Mouse (Mus musculus): ENCODE results near the gene Cdc34. TPM values are rescaled to one million over a fixed set of nuclear protein-coding genes. Genes with fewer than 3 reads are reported as not detected.

The Cdc34 gene
- 102 and 106 TPM in 2 replicates for polyA plus RNA-seq (2015; fragmentation: Nextera tagmentation; extraction: Ambion mirVana)

DNA sequence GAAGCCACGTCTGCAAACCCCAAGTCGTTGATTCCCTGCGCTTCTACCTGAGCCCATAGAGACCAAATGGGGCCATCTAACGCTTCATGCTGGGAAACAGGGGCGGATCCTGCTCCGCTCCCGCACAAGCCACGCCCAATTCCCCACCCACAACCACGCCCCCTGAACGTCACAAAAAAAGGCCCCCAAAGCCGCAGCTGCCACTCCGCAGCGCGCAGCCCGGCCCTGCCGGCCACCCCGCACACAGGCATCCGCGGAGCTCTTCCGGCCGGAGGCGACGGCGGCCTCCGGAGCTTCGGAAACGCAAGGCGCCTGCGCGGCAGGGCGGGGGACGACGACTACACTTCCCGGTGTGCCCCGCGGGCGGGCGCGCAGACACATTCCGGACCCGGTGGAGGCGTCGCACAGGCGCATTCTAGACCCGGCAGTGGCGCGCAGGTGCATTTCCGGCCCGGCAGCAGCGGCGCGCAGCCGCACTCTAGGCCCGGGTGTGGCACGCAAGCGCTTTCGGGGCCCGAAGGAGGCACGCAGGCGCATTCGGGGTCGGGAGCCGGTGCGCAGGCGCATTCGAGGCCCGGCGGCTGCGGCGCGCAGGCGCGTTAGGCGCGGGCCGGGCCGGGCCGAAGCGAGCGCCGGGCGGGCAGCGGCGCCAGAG, at the start of gene Cdc34:
Gene Cdc34 (plus strand): TSS at position 605 of the 655 bp plus-strand sequence.
- Histone ChIP-seq H3K9ac (peak within 1 kb of the TSS; percentile 90), H3K9me3 (no peaks in the 10 kb centered on the region), H3K4me2 (peak within 1 kb of the TSS; percentile 93), H3K27ac (peak within 1 kb of the TSS; percentile 84), H3K27me3 (no peaks in the 10 kb centered on the region), H3K36me3 (peaks cover 32% of the 10 kb centered on the region), H3K4me1 (peaks cover 22% of the 10 kb centered on the region), H3K4me3 (peak within 1 kb of the TSS; percentile 89)
- peak; percentile 89 for ATAC-seq (ENCODE audit: insufficient number of reproducible peaks, insufficient read depth, low FRiP score, low TSS enrichment, low read depth)
- WGBS: under 1% methylated on average over 78 of the region's 84 CpGs

- WGBS: 75% methylated on average over 17 of the region's 17 CpGs
- Histone ChIP-seq H3K4me1 (peaks cover 7% of the 10 kb centered on the region), H3K36me3 (no peaks in the 10 kb centered on the region), H3K4me2 (no peak overlapping the region), H3K27ac (no peak overlapping the region), H3K9ac (no peak overlapping the region), H3K27me3 (0 out of 2 replicates have a peak, but pooled peaks cover 1% of the 10 kb centered on the region), H3K4me3 (no peak overlapping the region), H3K9me3 (no peaks in the 10 kb centered on the region)
- no peak for ATAC-seq (ENCODE audit: insufficient number of reproducible peaks, insufficient read depth, low FRiP score, low TSS enrichment, low read depth)
Observed at GRCm38 (mm10) chr10:79633006-79633777, 48.8 kb upstream of the Cdc34 start.

DNA sequence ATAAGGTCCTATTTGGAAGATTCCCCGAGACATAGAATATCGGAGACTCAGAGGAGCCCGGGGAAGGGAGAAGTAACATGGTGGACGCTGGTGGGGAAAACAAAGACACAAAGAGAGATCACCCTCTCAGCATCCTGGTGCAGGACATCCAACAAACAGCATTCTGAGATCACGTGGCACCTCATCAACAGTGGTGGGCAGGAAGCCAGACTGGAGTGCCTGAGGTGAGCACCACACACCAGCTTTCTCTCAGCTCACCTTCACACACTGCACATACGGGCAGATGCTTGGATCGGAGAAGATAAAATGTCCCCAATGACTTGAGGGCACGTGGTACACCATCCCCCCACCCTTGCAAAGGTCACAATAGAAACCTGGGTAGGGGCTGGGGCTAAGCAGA, 45.7 kb upstream of the Cdc34 start:
- Histone ChIP-seq H3K4me1 (peaks cover 24% of the 10 kb centered on the region), H3K27ac (no peak overlapping the region), H3K27me3 (peaks cover 18% of the 10 kb centered on the region), H3K4me2 (peak overlapping the region; percentile 87), H3K9me3 (no peaks in the 10 kb centered on the region), H3K4me3 (peak overlapping the region; percentile 85; the same call in 1 of the 2 replicates), H3K36me3 (no peaks in the 10 kb centered on the region), H3K9ac (peak overlapping the region; percentile 85; the same call in 1 of the 2 replicates)
- no peak for ATAC-seq (ENCODE audit: insufficient number of reproducible peaks, insufficient read depth, low FRiP score, low TSS enrichment, low read depth)
- 83% methylated on average over 8 of the region's 8 CpGs for WGBS

DNA sequence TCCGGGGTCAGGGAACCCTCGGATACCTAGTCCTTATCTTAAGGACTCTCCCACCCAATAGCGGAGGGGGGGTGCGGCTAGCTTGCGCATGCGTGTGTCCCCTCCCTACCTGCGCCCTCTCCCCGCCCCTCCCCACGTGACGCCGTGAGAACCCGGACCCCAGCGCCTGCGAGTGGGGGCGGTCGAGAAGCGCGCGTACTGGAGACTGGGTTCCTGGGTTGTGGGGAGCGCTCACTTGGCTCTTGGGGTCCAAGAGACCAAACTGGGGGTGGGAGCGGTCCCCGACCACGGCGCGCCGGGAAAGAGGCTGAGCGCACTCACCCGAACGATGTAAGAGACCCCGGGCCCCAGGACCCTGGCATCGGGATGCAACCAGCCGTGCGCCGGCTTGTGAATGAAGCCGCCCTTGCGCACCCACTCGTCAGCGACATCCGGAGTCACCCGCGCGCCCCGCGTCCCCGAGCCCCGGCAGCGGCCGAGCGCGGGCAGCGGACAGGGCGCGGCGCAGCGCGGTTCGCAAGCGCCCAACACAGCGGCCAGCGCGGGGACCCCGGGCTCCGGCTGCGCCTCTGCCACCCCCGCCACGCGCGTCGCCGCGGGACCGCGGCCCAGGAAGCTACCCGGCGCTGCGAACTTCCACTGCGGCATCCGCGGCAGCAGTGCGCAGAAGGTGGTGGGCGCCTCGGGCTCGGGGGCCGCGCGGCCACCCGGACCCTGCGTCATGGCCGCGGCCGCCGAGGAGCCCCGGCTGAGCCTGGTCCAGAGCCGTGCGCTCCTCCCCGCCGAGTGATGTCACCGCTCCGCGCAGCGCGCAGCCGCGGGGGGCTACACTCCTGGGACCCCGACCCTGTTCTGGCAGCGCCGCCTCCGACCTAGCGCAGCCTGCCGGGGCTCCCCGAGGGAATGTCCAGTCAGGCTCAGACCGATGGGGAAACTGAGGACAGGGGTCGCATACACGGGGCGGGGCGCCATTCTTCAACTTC, 44.6 kb upstream of the Cdc34 start, which contains the start of gene Shc2:
Gene Shc2 (minus strand): TSS at position 791 of the 983 bp plus-strand sequence.
- peaks cover 24% of the 10 kb centered on the region for H3K4me1 ChIP-seq
- peaks cover 18% of the 10 kb centered on the region for H3K27me3 ChIP-seq
- WGBS: under 1% methylated on average over 111 of the region's 116 CpGs
- H3K9ac ChIP-seq: peak within 1 kb of the TSS; percentile 85
- ATAC-seq (ENCODE audit: insufficient number of reproducible peaks, insufficient read depth, low FRiP score, low TSS enrichment, low read depth): peak; percentile 82
- peak within 1 kb of the TSS; percentile 85 for H3K4me3 ChIP-seq
- H3K36me3 ChIP-seq: no peaks in the 10 kb centered on the region
- H3K4me2 ChIP-seq: peak within 1 kb of the TSS; percentile 87
- no peaks in the 10 kb centered on the region for H3K9me3 ChIP-seq
- H3K27ac ChIP-seq: peak within 1 kb of the TSS; percentile 75

DNA sequence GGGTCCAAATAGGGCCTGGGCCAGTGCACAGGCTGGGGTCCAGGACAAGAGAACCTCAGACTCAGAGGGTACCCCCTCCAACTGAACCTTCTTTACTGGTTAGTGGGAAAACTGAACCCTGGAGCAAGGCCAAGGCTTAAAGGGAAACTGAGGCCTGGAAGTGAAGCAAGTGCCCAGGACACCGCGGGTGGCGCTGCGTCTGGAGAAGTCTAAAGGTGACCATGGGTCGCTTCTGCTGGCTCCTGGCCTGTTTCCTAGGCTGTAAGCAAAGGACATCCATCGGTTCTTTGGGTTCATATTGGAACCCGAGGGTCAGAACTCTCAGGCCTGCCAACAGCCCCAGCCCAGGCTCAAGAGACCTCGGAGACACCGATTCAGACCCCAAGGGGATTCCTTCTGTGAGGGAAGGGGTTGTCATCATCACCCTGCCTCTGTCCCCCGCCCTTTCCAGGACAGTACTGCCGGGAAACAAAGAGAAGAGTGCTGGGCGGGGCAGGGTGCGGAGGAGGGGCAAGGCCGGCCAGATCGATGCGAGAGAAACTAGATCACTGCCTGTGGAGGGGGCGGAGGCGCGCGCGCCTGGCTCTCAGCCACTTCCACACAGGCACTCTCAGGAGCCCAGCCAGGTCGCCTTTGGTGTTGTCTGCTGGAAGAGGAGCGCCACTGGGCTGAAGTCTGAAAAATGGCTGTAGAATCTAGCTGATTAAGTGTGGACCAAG, 43.4 kb upstream of the Cdc34 start:
- peak overlapping the region; percentile 85 for H3K4me3 ChIP-seq
- WGBS: 6% methylated on average over 23 of the region's 23 CpGs
- ATAC-seq (ENCODE audit: insufficient number of reproducible peaks, insufficient read depth, low FRiP score, low TSS enrichment, low read depth): no peak
- H3K36me3 ChIP-seq: no peaks in the 10 kb centered on the region
- H3K4me1 ChIP-seq: peaks cover 24% of the 10 kb centered on the region
- H3K9ac ChIP-seq: peak overlapping the region; percentile 85
- H3K27me3 ChIP-seq: peaks cover 18% of the 10 kb centered on the region
- H3K4me2 ChIP-seq: peak overlapping the region; percentile 87
- H3K9me3 ChIP-seq: no peaks in the 10 kb centered on the region
- H3K27ac ChIP-seq: 0 out of 2 replicates have a peak overlapping the region, but pooled peaks have one; percentile 75

DNA sequence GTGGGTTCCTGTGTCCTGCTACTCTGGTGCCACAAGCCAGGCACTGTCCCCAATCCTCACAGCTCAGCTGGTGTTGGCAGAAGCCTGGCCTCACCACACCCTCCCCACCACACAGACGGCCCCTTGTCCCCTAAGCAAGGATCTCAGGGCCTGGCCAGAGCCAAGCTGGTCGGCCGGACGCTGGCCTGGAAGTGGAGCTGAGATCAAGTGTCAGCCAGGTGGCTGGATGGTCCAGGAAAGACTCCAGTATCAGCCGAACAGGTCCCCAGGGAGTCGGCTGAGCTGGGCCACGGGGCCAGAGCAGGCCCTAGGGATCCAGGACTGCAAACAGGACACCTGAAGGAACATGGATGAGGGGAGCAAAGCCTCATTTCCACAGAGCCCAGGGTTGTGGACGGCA, 36.3 kb upstream of the Cdc34 start, which contains the start of gene Odf3l2:
Gene Odf3l2 (minus strand): TSS at position 28 of the 400 bp plus-strand sequence.
- Histone ChIP-seq H3K36me3 (no peaks in the 10 kb centered on the region), H3K4me2 (no peak within 1 kb of the TSS), H3K4me1 (no peaks in the 10 kb centered on the region), H3K27me3 (no peaks in the 10 kb centered on the region), H3K27ac (no peak within 1 kb of the TSS), H3K4me3 (no peak within 1 kb of the TSS), H3K9ac (peak within 1 kb of the TSS; percentile 32), H3K9me3 (no peaks in the 10 kb centered on the region)
- ATAC-seq (ENCODE audit: insufficient number of reproducible peaks, insufficient read depth, low FRiP score, low TSS enrichment, low read depth): no peak
- WGBS: 60% methylated on average over 8 of the region's 8 CpGs

DNA sequence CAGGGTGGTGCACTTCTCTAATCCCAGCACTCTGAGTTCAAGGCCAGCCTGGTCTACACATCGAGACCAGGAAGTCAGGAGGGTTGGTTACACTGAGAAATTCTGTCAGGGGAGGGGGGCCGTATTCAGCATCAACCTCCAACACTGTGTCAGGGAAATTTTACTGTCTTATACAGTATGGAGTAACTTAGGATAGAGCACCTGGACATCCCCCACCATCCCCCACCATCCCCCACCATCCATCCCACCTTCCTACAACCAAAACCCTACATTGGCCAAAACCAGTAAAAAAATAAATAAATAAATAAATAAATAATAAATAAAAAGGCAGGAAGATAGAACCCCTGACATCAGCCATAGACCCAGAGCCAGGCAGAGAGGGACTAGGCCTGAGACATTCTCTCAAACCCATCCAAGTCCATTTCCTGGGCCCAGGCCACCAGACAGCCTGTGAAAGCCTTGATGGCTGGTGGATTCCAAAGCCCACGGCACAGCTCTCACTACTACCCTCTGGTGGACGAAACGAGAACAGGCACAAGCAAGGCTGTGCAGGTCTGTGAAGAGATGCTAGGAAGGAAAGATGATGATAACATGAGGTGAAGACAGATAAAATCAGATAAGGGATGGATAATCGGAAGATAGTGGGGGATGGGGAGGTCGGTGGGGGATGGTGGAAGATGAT, 32.8 kb upstream of the Cdc34 start:
- Histone ChIP-seq H3K9ac (no peak overlapping the region), H3K4me3 (no peak overlapping the region), H3K36me3 (no peaks in the 10 kb centered on the region), H3K27ac (no peak overlapping the region), H3K27me3 (no peaks in the 10 kb centered on the region), H3K4me1 (peaks cover 2% of the 10 kb centered on the region; the same call in 1 of the 2 replicates), H3K9me3 (no peaks in the 10 kb centered on the region), H3K4me2 (no peak overlapping the region)
- no peak; the same call in 1 of the 2 replicates for ATAC-seq (ENCODE audit: insufficient number of reproducible peaks, insufficient read depth, low FRiP score, low TSS enrichment, low read depth)
- 33% methylated on average over 7 of the region's 7 CpGs for WGBS

DNA sequence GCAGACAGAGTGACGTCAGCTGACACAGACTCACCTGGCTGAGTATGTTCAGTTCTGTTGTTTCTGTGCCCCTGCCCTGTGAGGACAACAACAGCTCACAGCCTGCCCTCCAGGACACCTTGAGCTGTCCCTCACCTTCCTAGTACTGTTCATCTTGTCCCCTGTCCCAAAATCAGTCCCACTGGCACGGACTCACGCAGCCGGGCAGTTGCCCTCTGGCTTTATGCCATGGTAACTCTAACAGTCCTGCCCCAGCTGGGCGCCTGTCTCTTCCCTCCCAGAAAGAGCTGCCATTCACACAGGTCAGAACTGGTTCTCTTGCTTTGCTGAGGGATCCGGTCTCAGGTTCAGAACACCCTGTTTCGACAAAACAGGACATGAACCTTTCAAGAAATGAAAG, 29.2 kb upstream of the Cdc34 start:
- Histone ChIP-seq H3K27me3 (no peaks in the 10 kb centered on the region; the same call in none of the 2 replicates), H3K36me3 (no peaks in the 10 kb centered on the region), H3K9me3 (no peaks in the 10 kb centered on the region), H3K27ac (no peak overlapping the region), H3K9ac (no peak overlapping the region), H3K4me3 (no peak overlapping the region), H3K4me1 (peaks cover 11% of the 10 kb centered on the region; the same call in 1 of the 2 replicates), H3K4me2 (no peak overlapping the region)
- 83% methylated on average over 7 of the region's 7 CpGs for WGBS
- ATAC-seq (ENCODE audit: insufficient number of reproducible peaks, insufficient read depth, low FRiP score, low TSS enrichment, low read depth): no peak

GRCm38 (mm10) chr10:79654946-79655395, 27.0 kb upstream of the Cdc34 start:
- Histone ChIP-seq H3K9ac (no peak overlapping the region), H3K27ac (no peak overlapping the region), H3K4me1 (peaks cover 11% of the 10 kb centered on the region; the same call in 1 of the 2 replicates), H3K4me3 (no peak overlapping the region), H3K36me3 (no peaks in the 10 kb centered on the region), H3K27me3 (no peaks in the 10 kb centered on the region; the same call in none of the 2 replicates), H3K9me3 (no peaks in the 10 kb centered on the region), H3K4me2 (no peak overlapping the region)
- 21% methylated on average over 1 of the region's 1 CpGs for WGBS
- ATAC-seq (ENCODE audit: insufficient number of reproducible peaks, insufficient read depth, low FRiP score, low TSS enrichment, low read depth): 0 out of 2 replicates have a peak, but pooled peaks have one; percentile 24

GRCm38 (mm10) chr10:79658829-79659228, 23.2 kb upstream of the Cdc34 start:
- H3K36me3 ChIP-seq: no peaks in the 10 kb centered on the region
- ATAC-seq (ENCODE audit: insufficient number of reproducible peaks, insufficient read depth, low FRiP score, low TSS enrichment, low read depth): no peak
- no peak overlapping the region for H3K27ac ChIP-seq
- 15% methylated on average over 4 of the region's 4 CpGs for WGBS
- H3K4me3 ChIP-seq: no peak overlapping the region
- no peaks in the 10 kb centered on the region for H3K9me3 ChIP-seq
- H3K4me2 ChIP-seq: no peak overlapping the region
- no peak overlapping the region for H3K9ac ChIP-seq
- H3K4me1 ChIP-seq: peaks cover 11% of the 10 kb centered on the region; the same call in 1 of the 2 replicates
- H3K27me3 ChIP-seq: no peaks in the 10 kb centered on the region; the same call in none of the 2 replicates

Measured in embryonic facial prominence, embryonic 13.5 days (tissue).